Comparison of ENCODE assay signal across 20 mouse cellular contexts in genomic region chr13:73703486-73703885, GRCm38 (mm10). TPM values are rescaled to one million over a fixed set of nuclear protein-coding genes. Genes with fewer than 3 reads are reported as not detected.
A peak's percentile ranks its signal among the peaks of the same experiment; 100 is the strongest.
DNase-seq lines count a peak whose midpoint lies in the region; ATAC-seq and TF ChIP-seq lines count a peak whose summit lies in the region.
"Not testable (repeated sequence)": the region's sequence is repeated elsewhere in the genome, so short reads cannot be mapped to it uniquely, and the experiment has no call there.
"Had no signal": no experiment of that assay in that cellular context is flagged by ENCODE, and none has a peak within 500 bp of the region (broad histone marks: within the 10 kb centered on the region; RNA-seq: fewer than 3 reads in every experiment).

No protein-coding gene starts in this region.

- TF ChIP-seq EP300 in liver, postnatal 0 days (IDR thresholded peaks at IDR 0.05; ENCODE audit: low read depth): not testable (repeated sequence)

- not testable (repeated sequence) for H3K9me3 ChIP-seq in heart, embryonic 16.5 days (replicated peaks; ENCODE audit: control insufficient read depth, low read length); liver, postnatal 0 days (ENCODE audit: low read length)

- peak; percentile 60 for DNase-seq in CD4-positive helper T cell, adult 2 months (ENCODE audit: low read depth, low spot score)
- peak; percentile 59 to 63 for DNase-seq in CD8-positive naive resting alpha-beta T cell, adult 2 months (ENCODE audit: low read depth in 2 of 2, low spot score in 2 of 2)
- DNase-seq in liver, postnatal 0 days; thymus, adult 2 months: not testable (repeated sequence)
- DNase-seq in thymus, postnatal 25 days: peak; percentile 68

- not testable (repeated sequence) for H3K4me2 ChIP-seq in heart, embryonic 16.5 days (ENCODE audit: low read depth, low read length); liver, postnatal 0 days (ENCODE audit: low read depth, low read length)

- WGBS in heart, embryonic 16.5 days: 44% methylated on average over 4 of the region's 4 CpGs
- 33% methylated on average over 4 of the region's 4 CpGs for WGBS in liver, postnatal 0 days (ENCODE audit: insufficient replicate concordance)
- WGBS in thymus, adult 2 months: 9% methylated on average over 4 of the region's 4 CpGs

- 0 out of 2 replicates have a peak, but pooled peaks have one; percentile 10 for ATAC-seq in heart, embryonic 16.5 days (replicated peaks; ENCODE audit: extremely low read depth, insufficient read depth, low FRiP score)
- peak; percentile 34; the same call in 1 of the 2 replicates for ATAC-seq in liver, postnatal 0 days

- H3K4me3 ChIP-seq in heart, embryonic 16.5 days (ENCODE audit: low read length); liver, postnatal 0 days (ENCODE audit: low read depth, low read length); thymus, adult 2 months (ENCODE audit: control insufficient read depth, insufficient read depth, low read length): not testable (repeated sequence)

- not testable (repeated sequence) for H3K36me3 ChIP-seq in heart, embryonic 16.5 days (ENCODE audit: control insufficient read depth, insufficient read depth); liver, postnatal 0 days (replicated peaks; ENCODE audit: insufficient read depth, low read length); thymus, adult 2 months (ENCODE audit: control insufficient read depth, insufficient read depth, low read length)

- not testable (repeated sequence) for TF ChIP-seq POLR2A in thymus, adult 2 months (IDR thresholded peaks at IDR 0.05; ENCODE audit: control insufficient read depth, extremely low read depth, insufficient read depth, low read length, poor library complexity)

- H3K27me3 ChIP-seq in heart, embryonic 16.5 days (ENCODE audit: control insufficient read depth, insufficient read depth, low read length); liver, postnatal 0 days (ENCODE audit: insufficient read depth, low read length); thymus, adult 2 months (ENCODE audit: control insufficient read depth, insufficient read depth, low read length): not testable (repeated sequence)

- TF ChIP-seq CTCF in liver, postnatal 0 days (IDR thresholded peaks at IDR 0.05; ENCODE audit: low read depth); thymus, adult 2 months (IDR thresholded peaks at IDR 0.05; ENCODE audit: borderline replicate concordance, control insufficient read depth, extremely low read depth, insufficient read depth, low read length, poor library complexity): not testable (repeated sequence)

- H3K4me1 ChIP-seq in heart, embryonic 16.5 days (ENCODE audit: control insufficient read depth, insufficient read depth, low read length); liver, postnatal 0 days (ENCODE audit: insufficient read depth): not testable (repeated sequence)
- H3K4me1 ChIP-seq in thymus, adult 2 months (replicated peaks; ENCODE audit: control insufficient read depth, insufficient read depth, low read length): peaks cover 66% of the 10 kb centered on the region

- H3K27ac ChIP-seq in heart, embryonic 16.5 days (ENCODE audit: low read length): peak overlapping the region; percentile 69
- peak overlapping the region; percentile 76 for H3K27ac ChIP-seq in liver, postnatal 0 days (ENCODE audit: low read depth)
- H3K27ac ChIP-seq in thymus, adult 2 months (ENCODE audit: control insufficient read depth, insufficient read depth, low read length): peak overlapping the region; percentile 98

- not testable (repeated sequence) for H3K9ac ChIP-seq in heart, embryonic 16.5 days (ENCODE audit: low read length); liver, postnatal 0 days (replicated peaks)

RNA-seq across cellular contexts. Expression of gene Slc6a19, which starts 1.2 kb away (rescaled TPM):
- 0.50 TPM in 1 of 2 replicates, not detected in the other for polyA plus RNA-seq in heart, embryonic 16.5 days (2015; fragmentation: Nextera tagmentation; extraction: Ambion mirVana)
- polyA plus RNA-seq in liver, postnatal 0 days (2015; fragmentation: Nextera tagmentation; extraction: Ambion mirVana): 1.3 and 1.4 TPM in 2 replicates
- 18.6 and 40.6 TPM in 2 replicates for polyA plus RNA-seq in thymus, adult 2 months (2012; rRNA removed)
- polyA plus RNA-seq: C2C12; forebrain, embryonic 11.5 days; heart, embryonic 11.5 days; heart, embryonic 14.5 days; hindbrain, embryonic 11.5 days had no signal

RNA-seq across cellular contexts. Expression of gene Slc6a18, which starts 25.7 kb away (rescaled TPM):
- polyA plus RNA-seq in heart, embryonic 16.5 days (2015; fragmentation: Nextera tagmentation; extraction: Ambion mirVana): not detected in 2 replicates
- not detected in 2 replicates for polyA plus RNA-seq in liver, postnatal 0 days (2015; fragmentation: Nextera tagmentation; extraction: Ambion mirVana)
- 0.15 and 0.26 TPM in 2 replicates for polyA plus RNA-seq in thymus, adult 2 months (2012; rRNA removed)
- polyA plus RNA-seq: C2C12; cerebellum, adult 2 months; embryonic facial prominence, embryonic 12.5 days; embryonic facial prominence, embryonic 15.5 days; forebrain, embryonic 11.5 days; forebrain, embryonic 14.5 days; forebrain, postnatal 0 days; frontal cortex, adult 2 months; heart, embryonic 11.5 days; heart, embryonic 14.5 days; hindbrain, embryonic 11.5 days; hindbrain, embryonic 14.5 days; hindbrain, postnatal 0 days; intestine, embryonic 14.5 days had no signal

RNA-seq across cellular contexts. Expression of gene Slc12a7, which starts 29.4 kb away (rescaled TPM):
- 42.1 and 46.9 TPM in 2 replicates for polyA plus RNA-seq in heart, embryonic 16.5 days (2015; fragmentation: Nextera tagmentation; extraction: Ambion mirVana)
- polyA plus RNA-seq in liver, postnatal 0 days (2015; fragmentation: Nextera tagmentation; extraction: Ambion mirVana): 6.5 and 7.0 TPM in 2 replicates
- polyA plus RNA-seq in thymus, adult 2 months (2012; rRNA removed): 144 and 156 TPM in 2 replicates
